Mouse (Mus musculus) heart, postnatal 0 days (tissue): ENCODE data around the gene Nop16.

Source experiments
- CTCF ChIP-seq: IDR thresholded peaks from 2 replicates; pipeline ENCODE4 v1.5.1; 2016; ENCODE audit warnings: antibody characterized with exemption, control low read depth, low read depth
- EP300 ChIP-seq: IDR thresholded peaks from 2 replicates; pipeline ENCODE4 v1.6.1; 2016; ENCODE audit warnings: antibody characterized with exemption, low read depth

GRCm38 (mm10) chr13:54557652-54558051 lies 32.2 kb downstream of the Nop16 start:
- TF ChIP-seq EP300 = no peak
- TF ChIP-seq CTCF = no peak
